Mouse (Mus musculus) lung, adult 2 months (tissue): ENCODE measurements around the gene Ptprd.

ENCODE experiments used
- CTCF ChIP-seq: fragments of 200-500 bp; IDR thresholded peaks from 2 replicates; pipeline ENCODE4 v1.5.1; 2011; ENCODE audit warnings: mild to moderate bottlenecking, low read length, control low read depth; ENCODE audit not compliant: insufficient read depth
- POLR2A ChIP-seq: fragments of 200-500 bp; IDR thresholded peaks from 2 replicates; pipeline ENCODE4 v1.6.1; 2011; ENCODE audit warnings: low read depth, mild to moderate bottlenecking, control low read depth, low read length, borderline replicate concordance; ENCODE audit errors: extremely low read depth

GRCm38 (mm10) chr4:75961865-75962264 is 2249.9 kb downstream of the Ptprd start:
- TF ChIP-seq POLR2A (no peak), CTCF (no peak)
